Mouse (Mus musculus) midbrain, embryonic 15.5 days (tissue): ENCODE data around the gene Wrnip1. TPM values are rescaled to one million over a fixed set of nuclear protein-coding genes. Genes with fewer than 3 reads are reported as not detected.

ENCODE experiments used
- ATAC-seq: fragments of 200-750 bp; cut with Nextera tagmentation; replicated peaks from 2 replicates; pipeline ENCODE4 v1.8.0; 2017; ENCODE audit warnings: moderate TSS enrichment
- H3K27ac ChIP-seq: fragments of 300-500 bp; sonication (generic); 2 replicates; pipeline ENCODE4 v1.5.1; 2015; ENCODE audit warnings: mild to moderate bottlenecking, inconsistent platforms
- H3K27me3 ChIP-seq: fragments of 300-500 bp; sonication (generic); replicated peaks from 2 replicates; pipeline ENCODE4 v1.6.1; 2015; ENCODE audit warnings: inconsistent platforms
- H3K36me3 ChIP-seq: fragments of 300-500 bp; sonication (generic); replicated peaks from 2 replicates; pipeline ENCODE4 v1.6.1; 2015; ENCODE audit warnings: inconsistent platforms
- H3K4me1 ChIP-seq: fragments of 300-500 bp; sonication (generic); 2 replicates; pipeline ENCODE4 v1.6.1; 2015; ENCODE audit warnings: inconsistent platforms
- H3K4me2 ChIP-seq: fragments of 300-500 bp; sonication (generic); 2 replicates; pipeline ENCODE4 v1.6.1; 2015; ENCODE audit warnings: inconsistent platforms, mild to moderate bottlenecking, moderate library complexity
- H3K4me3 ChIP-seq: fragments of 300-500 bp; sonication (generic); 2 replicates; pipeline ENCODE4 v1.5.1; 2015; ENCODE audit warnings: mild to moderate bottlenecking, inconsistent platforms
- H3K9ac ChIP-seq: fragments of 300-500 bp; sonication (generic); 2 replicates; pipeline ENCODE4 v1.6.1; 2015; ENCODE audit warnings: mild to moderate bottlenecking, inconsistent platforms
- H3K9me3 ChIP-seq: fragments of 300-500 bp; sonication (generic); 2 replicates; pipeline ENCODE4 v1.6.1; 2016; ENCODE audit warnings: inconsistent platforms
- WGBS: fragments of 180-500 bp; shearing (Covaris S2); methylation state at CpG from one replicate; pipeline ENCODE4 v1.1.7; 2015; ENCODE audit warnings: mixed read lengths; 5-methylcytosine and 5-hydroxymethylcytosine counted together
- polyA plus RNA-seq: library from polyadenylated mRNA; unstranded; fragments of >200 nt; fragmentation: Nextera tagmentation; extraction: Ambion mirVana; gene quantifications from 2 replicates; pipeline ENCODE4 v1.2.1, GENCODE M21; 2015

The Wrnip1 gene
- polyA plus RNA-seq, result 41.5 and 54.9 TPM in 2 replicates

- Histone ChIP-seq H3K27me3 (no peaks in the 10 kb centered on the region), H3K27ac (peak within 1 kb of the TSS; percentile 93), H3K9me3 (no peaks in the 10 kb centered on the region), H3K4me1 (peaks cover 27% of the 10 kb centered on the region), H3K9ac (peak within 1 kb of the TSS; percentile 73), H3K4me3 (peak within 1 kb of the TSS; percentile 62), H3K36me3 (peaks cover 8% of the 10 kb centered on the region; the same call in 1 of the 2 replicates), H3K4me2 (peak within 1 kb of the TSS; percentile 78)
- under 1% methylated on average over 51 of the region's 51 CpGs for WGBS
- peak; percentile 99 for ATAC-seq
These were observed at the start of gene Wrnip1 for GRCm38 (mm10) chr13:32801693-32802221. Gene Wrnip1, plus strand, starts transcription at chr13:32802038.

- no peak for ATAC-seq
- Histone ChIP-seq H3K36me3 (no peaks in the 10 kb centered on the region), H3K27me3 (no peaks in the 10 kb centered on the region), H3K4me3 (no peak overlapping the region), H3K4me2 (no peak overlapping the region), H3K9ac (no peak overlapping the region), H3K4me1 (no peaks in the 10 kb centered on the region), H3K9me3 (no peaks in the 10 kb centered on the region), H3K27ac (no peak overlapping the region)
- 73% methylated on average over 4 of the region's 4 CpGs for WGBS
These were observed 49.7 kb upstream of the Wrnip1 start for GRCm38 (mm10) chr13:32752066-32752657.

GRCm38 (mm10) chr13:32759036-32759435, 42.8 kb upstream of the Wrnip1 start:
- H3K4me3 ChIP-seq, result no peak overlapping the region
- peaks cover 5% of the 10 kb centered on the region; the same call in 1 of the 2 replicates for H3K4me1 ChIP-seq
- no peak overlapping the region for H3K9ac ChIP-seq
- no peak overlapping the region for H3K4me2 ChIP-seq
- WGBS, result 11% methylated on average over 4 of the region's 4 CpGs
- H3K36me3 ChIP-seq, result no peaks in the 10 kb centered on the region
- H3K27me3 ChIP-seq, result no peaks in the 10 kb centered on the region
- peak; percentile 86 for ATAC-seq
- H3K27ac ChIP-seq, result no peak overlapping the region
- H3K9me3 ChIP-seq, result no peaks in the 10 kb centered on the region

GRCm38 (mm10) chr13:32760795-32761194, 41.0 kb upstream of the Wrnip1 start:
- Histone ChIP-seq H3K27ac (no peak overlapping the region), H3K9ac (no peak overlapping the region), H3K27me3 (no peaks in the 10 kb centered on the region), H3K36me3 (no peaks in the 10 kb centered on the region), H3K4me1 (peaks cover 5% of the 10 kb centered on the region; the same call in 1 of the 2 replicates), H3K4me3 (no peak overlapping the region), H3K9me3 (no peaks in the 10 kb centered on the region), H3K4me2 (no peak overlapping the region)
- no peak for ATAC-seq
- 75% methylated on average over 2 of the region's 2 CpGs for WGBS

- ATAC-seq, result no peak
- Histone ChIP-seq H3K9ac (no peak overlapping the region), H3K27me3 (no peaks in the 10 kb centered on the region), H3K9me3 (no peaks in the 10 kb centered on the region), H3K4me2 (no peak overlapping the region), H3K27ac (no peak overlapping the region), H3K36me3 (no peaks in the 10 kb centered on the region), H3K4me1 (peaks cover 5% of the 10 kb centered on the region; the same call in 1 of the 2 replicates), H3K4me3 (no peak overlapping the region)
- WGBS, result 82% methylated on average over 3 of the region's 3 CpGs
These were observed 38.7 kb upstream of the Wrnip1 start for GRCm38 (mm10) chr13:32763141-32763540.

- Histone ChIP-seq H3K27me3 (no peaks in the 10 kb centered on the region), H3K36me3 (no peaks in the 10 kb centered on the region), H3K9me3 (no peaks in the 10 kb centered on the region), H3K4me1 (no peaks in the 10 kb centered on the region), H3K27ac (no peak overlapping the region), H3K4me2 (no peak overlapping the region), H3K4me3 (no peak overlapping the region), H3K9ac (no peak overlapping the region)
- WGBS, result 32% methylated on average over 7 of the region's 7 CpGs
- ATAC-seq, result no peak
These were observed 37.4 kb upstream of the Wrnip1 start for GRCm38 (mm10) chr13:32764448-32764847.

- ATAC-seq, result no peak
- no peak overlapping the region for H3K27ac ChIP-seq
- no peak overlapping the region for H3K9ac ChIP-seq
- H3K27me3 ChIP-seq, result no peaks in the 10 kb centered on the region
- WGBS, result 13% methylated on average over 4 of the region's 4 CpGs
- H3K4me1 ChIP-seq, result no peaks in the 10 kb centered on the region
- H3K4me3 ChIP-seq, result no peak overlapping the region
- no peak overlapping the region for H3K4me2 ChIP-seq
- no peaks in the 10 kb centered on the region for H3K9me3 ChIP-seq
- no peaks in the 10 kb centered on the region for H3K36me3 ChIP-seq
These were observed 33.7 kb upstream of the Wrnip1 start for GRCm38 (mm10) chr13:32768104-32768503.

- no peak overlapping the region for H3K4me2 ChIP-seq
- ATAC-seq, result no peak
- no peak overlapping the region for H3K9ac ChIP-seq
- no peak overlapping the region for H3K4me3 ChIP-seq
- H3K27me3 ChIP-seq, result no peaks in the 10 kb centered on the region
- no peaks in the 10 kb centered on the region for H3K9me3 ChIP-seq
- WGBS, result 11% methylated on average over 3 of the region's 3 CpGs
- H3K27ac ChIP-seq, result no peak overlapping the region
- H3K4me1 ChIP-seq, result no peaks in the 10 kb centered on the region
- H3K36me3 ChIP-seq, result no peaks in the 10 kb centered on the region
These were observed 31.9 kb upstream of the Wrnip1 start for GRCm38 (mm10) chr13:32769960-32770359.

GRCm38 (mm10) chr13:32775889-32776288, 25.9 kb upstream of the Wrnip1 start:
- ATAC-seq, result no peak
- H3K9me3 ChIP-seq, result no peaks in the 10 kb centered on the region
- H3K4me2 ChIP-seq, result no peak overlapping the region
- H3K27ac ChIP-seq, result no peak overlapping the region
- no peaks in the 10 kb centered on the region for H3K36me3 ChIP-seq
- 95% methylated on average over 9 of the region's 9 CpGs for WGBS
- no peaks in the 10 kb centered on the region for H3K4me1 ChIP-seq
- H3K9ac ChIP-seq, result no peak overlapping the region
- no peak overlapping the region for H3K4me3 ChIP-seq
- no peaks in the 10 kb centered on the region for H3K27me3 ChIP-seq

GRCm38 (mm10) chr13:32776350-32776749, 25.5 kb upstream of the Wrnip1 start:
- no peak overlapping the region for H3K4me2 ChIP-seq
- no peaks in the 10 kb centered on the region for H3K27me3 ChIP-seq
- WGBS, result 90% methylated on average over 10 of the region's 10 CpGs
- no peak overlapping the region for H3K4me3 ChIP-seq
- no peaks in the 10 kb centered on the region for H3K4me1 ChIP-seq
- no peaks in the 10 kb centered on the region for H3K36me3 ChIP-seq
- no peaks in the 10 kb centered on the region for H3K9me3 ChIP-seq
- no peak overlapping the region for H3K27ac ChIP-seq
- ATAC-seq, result no peak
- no peak overlapping the region for H3K9ac ChIP-seq

- ATAC-seq, result no peak
- Histone ChIP-seq H3K9ac (no peak overlapping the region), H3K4me2 (no peak overlapping the region), H3K36me3 (no peaks in the 10 kb centered on the region), H3K4me3 (no peak overlapping the region), H3K9me3 (no peaks in the 10 kb centered on the region), H3K4me1 (no peaks in the 10 kb centered on the region), H3K27me3 (no peaks in the 10 kb centered on the region), H3K27ac (no peak overlapping the region)
- WGBS, result 62% methylated on average over 3 of the region's 3 CpGs
These were observed 23.0 kb upstream of the Wrnip1 start for GRCm38 (mm10) chr13:32778861-32779260.

- no peak for ATAC-seq
- no peak overlapping the region for H3K4me3 ChIP-seq
- no peaks in the 10 kb centered on the region for H3K27me3 ChIP-seq
- H3K36me3 ChIP-seq, result no peaks in the 10 kb centered on the region
- H3K4me2 ChIP-seq, result no peak overlapping the region
- H3K9ac ChIP-seq, result no peak overlapping the region
- WGBS, result 64% methylated on average over 5 of the region's 5 CpGs
- no peak overlapping the region for H3K27ac ChIP-seq
- no peaks in the 10 kb centered on the region for H3K4me1 ChIP-seq
- no peaks in the 10 kb centered on the region for H3K9me3 ChIP-seq
These were observed 18.8 kb upstream of the Wrnip1 start for GRCm38 (mm10) chr13:32783055-32783454.

GRCm38 (mm10) chr13:32783816-32784215, 18.0 kb upstream of the Wrnip1 start, which contains the start of gene Mylk4:
Gene Mylk4, minus strand, starts transcription at chr13:32783954.
- H3K27ac ChIP-seq, result no peak within 1 kb of the TSS
- H3K4me3 ChIP-seq, result no peak within 1 kb of the TSS
- H3K9me3 ChIP-seq, result no peaks in the 10 kb centered on the region
- H3K4me1 ChIP-seq, result no peaks in the 10 kb centered on the region
- H3K36me3 ChIP-seq, result no peaks in the 10 kb centered on the region
- no peaks in the 10 kb centered on the region for H3K27me3 ChIP-seq
- no peak within 1 kb of the TSS for H3K9ac ChIP-seq
- H3K4me2 ChIP-seq, result no peak within 1 kb of the TSS
- 86% methylated on average over 8 of the region's 8 CpGs for WGBS
- no peak for ATAC-seq
